Mouse (Mus musculus): Measurements from ENCODE around the gene Hist1h2aa. TPM values are rescaled to one million over a fixed set of nuclear protein-coding genes. Genes with fewer than 3 reads are reported as not detected.

Gene Hist1h2aa
- polyA plus RNA-seq (2015; fragmentation: Nextera tagmentation; extraction: Ambion mirVana) = not detected in 2 replicates

DNA sequence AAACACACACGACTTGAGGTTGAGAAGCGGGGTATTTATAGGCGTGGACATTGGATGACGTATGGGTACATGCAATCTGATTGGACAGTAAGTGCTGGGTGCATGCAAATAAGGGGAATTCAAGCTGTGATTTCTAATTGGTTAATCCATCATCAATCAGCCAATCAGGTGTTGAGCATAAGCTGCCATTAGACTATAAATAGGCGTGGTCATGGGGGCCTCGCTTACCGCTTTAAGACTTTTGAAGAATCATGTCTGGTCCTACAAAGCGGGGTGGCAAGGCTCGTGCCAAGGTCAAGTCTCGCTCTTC, at the start of gene Hist1h2aa:
Hist1h2aa (plus strand) TSS at position 252 of the 310 bp plus-strand sequence.
- Histone ChIP-seq H3K9ac (no peak within 1 kb of the TSS), H3K4me3 (replicated peaks) (no peak within 1 kb of the TSS), H3K4me2 (replicated peaks) (no peak within 1 kb of the TSS), H3K27ac (no peak within 1 kb of the TSS), H3K27me3 (replicated peaks) (no peaks in the 10 kb centered on the region), H3K9me3 (no peaks in the 10 kb centered on the region), H3K36me3 (no peaks in the 10 kb centered on the region), H3K4me1 (replicated peaks) (no peaks in the 10 kb centered on the region)
- 90% methylated on average over 10 of the region's 10 CpGs for WGBS
- no peak for ATAC-seq

DNA sequence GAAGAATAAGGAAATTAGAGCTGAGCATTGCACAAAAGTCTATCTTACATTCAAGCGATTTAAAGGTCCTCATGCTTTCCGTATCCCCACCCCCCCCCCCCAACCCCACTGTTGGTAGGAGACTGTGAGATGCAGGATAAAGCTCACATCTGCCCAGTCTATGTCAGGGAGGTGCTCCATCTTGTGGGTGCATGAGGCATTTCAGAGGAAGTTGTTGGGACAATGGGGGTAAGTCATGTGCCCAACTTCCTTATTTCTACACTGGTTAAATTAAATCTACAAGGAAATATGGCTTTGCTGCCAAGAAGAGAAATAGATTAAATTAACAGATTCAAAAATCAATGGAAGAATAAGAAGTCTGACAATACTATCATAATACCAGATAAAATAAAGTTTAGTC, 48.7 kb upstream of the Hist1h2aa start:
- ATAC-seq = no peak
- H3K4me1 ChIP-seq (replicated peaks) = no peaks in the 10 kb centered on the region
- no peak overlapping the region for H3K4me2 ChIP-seq (replicated peaks)
- no peaks in the 10 kb centered on the region for H3K27me3 ChIP-seq (replicated peaks)
- 47% methylated on average over 2 of the region's 2 CpGs for WGBS
- no peaks in the 10 kb centered on the region for H3K9me3 ChIP-seq
- H3K4me3 ChIP-seq (replicated peaks) = no peak overlapping the region
- no peak overlapping the region for H3K27ac ChIP-seq
- H3K36me3 ChIP-seq = no peaks in the 10 kb centered on the region
- no peak overlapping the region for H3K9ac ChIP-seq

DNA sequence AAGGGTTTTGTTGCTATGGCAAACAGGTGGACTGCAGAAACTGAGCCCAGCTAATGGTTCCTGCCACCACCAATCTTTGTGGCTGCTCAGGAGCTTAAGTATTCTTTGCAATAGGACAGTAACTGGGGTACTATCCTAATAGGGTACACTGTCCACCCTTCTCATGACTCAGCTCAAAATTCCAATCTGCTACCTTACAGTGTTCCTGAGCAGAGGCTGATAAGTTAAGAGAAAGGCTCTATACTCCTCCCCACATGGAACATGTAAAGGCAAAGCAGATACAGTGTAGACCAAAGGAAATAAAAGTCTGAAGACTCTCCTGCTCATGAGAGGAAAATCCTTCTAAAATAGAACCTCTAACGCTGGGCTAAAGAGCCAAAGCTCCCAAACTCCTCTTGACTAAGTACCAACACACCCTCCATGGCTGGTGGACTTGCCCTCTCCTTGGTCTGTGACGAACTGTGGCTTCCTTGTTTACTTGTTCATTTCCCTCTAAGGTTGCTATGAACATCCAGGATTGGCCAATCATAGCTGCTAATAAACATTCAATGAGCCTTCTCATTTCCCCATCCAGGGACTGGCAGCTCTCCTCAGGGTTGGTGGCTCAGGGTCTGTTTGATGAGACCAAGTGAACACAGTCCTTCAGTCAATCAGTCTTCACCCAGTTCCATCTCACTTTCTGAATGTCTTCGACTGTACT, 47.1 kb upstream of the Hist1h2aa start:
- H3K27me3 ChIP-seq (replicated peaks) = no peaks in the 10 kb centered on the region
- no peaks in the 10 kb centered on the region for H3K4me1 ChIP-seq (replicated peaks)
- no peak overlapping the region for H3K4me3 ChIP-seq (replicated peaks)
- WGBS = 83% methylated on average over 3 of the region's 3 CpGs
- H3K27ac ChIP-seq = no peak overlapping the region
- no peak overlapping the region for H3K9ac ChIP-seq
- no peaks in the 10 kb centered on the region for H3K36me3 ChIP-seq
- H3K4me2 ChIP-seq (replicated peaks) = no peak overlapping the region
- no peaks in the 10 kb centered on the region for H3K9me3 ChIP-seq
- no peak for ATAC-seq

DNA sequence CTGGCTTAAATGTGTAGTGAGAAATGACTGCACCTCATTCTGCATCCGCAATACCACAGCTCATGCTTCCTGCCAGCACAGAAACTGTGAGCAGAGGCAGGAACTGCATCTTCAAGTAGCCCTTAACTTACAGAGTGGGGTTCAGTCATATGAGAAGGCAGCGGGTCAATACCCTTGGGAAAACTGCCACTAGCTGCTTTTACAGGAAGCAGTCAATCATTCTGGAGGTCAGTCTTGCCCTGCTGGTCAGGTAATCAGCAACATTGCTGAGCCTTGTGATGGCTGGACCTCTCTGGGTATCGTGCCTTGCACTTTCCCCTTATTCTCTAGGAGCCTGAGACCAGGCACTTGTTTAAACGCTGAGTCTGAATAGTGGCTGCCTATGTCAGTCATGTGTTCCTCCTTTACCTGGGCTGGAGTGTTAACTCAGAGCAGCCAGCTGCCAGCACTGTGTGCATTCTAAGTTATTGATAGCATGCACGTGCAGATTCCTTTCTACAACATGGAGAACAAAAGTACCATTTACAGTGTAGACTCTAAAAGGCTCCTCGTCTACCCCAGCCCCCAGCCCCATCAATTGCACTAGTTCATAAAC, 45.2 kb upstream of the Hist1h2aa start:
- no peak overlapping the region for H3K4me3 ChIP-seq (replicated peaks)
- no peaks in the 10 kb centered on the region for H3K27me3 ChIP-seq (replicated peaks)
- WGBS = 51% methylated on average over 6 of the region's 6 CpGs
- ATAC-seq = no peak
- no peak overlapping the region for H3K4me2 ChIP-seq (replicated peaks)
- no peak overlapping the region for H3K27ac ChIP-seq
- no peak overlapping the region for H3K9ac ChIP-seq
- H3K4me1 ChIP-seq (replicated peaks) = no peaks in the 10 kb centered on the region
- H3K36me3 ChIP-seq = no peaks in the 10 kb centered on the region
- H3K9me3 ChIP-seq = no peaks in the 10 kb centered on the region

DNA sequence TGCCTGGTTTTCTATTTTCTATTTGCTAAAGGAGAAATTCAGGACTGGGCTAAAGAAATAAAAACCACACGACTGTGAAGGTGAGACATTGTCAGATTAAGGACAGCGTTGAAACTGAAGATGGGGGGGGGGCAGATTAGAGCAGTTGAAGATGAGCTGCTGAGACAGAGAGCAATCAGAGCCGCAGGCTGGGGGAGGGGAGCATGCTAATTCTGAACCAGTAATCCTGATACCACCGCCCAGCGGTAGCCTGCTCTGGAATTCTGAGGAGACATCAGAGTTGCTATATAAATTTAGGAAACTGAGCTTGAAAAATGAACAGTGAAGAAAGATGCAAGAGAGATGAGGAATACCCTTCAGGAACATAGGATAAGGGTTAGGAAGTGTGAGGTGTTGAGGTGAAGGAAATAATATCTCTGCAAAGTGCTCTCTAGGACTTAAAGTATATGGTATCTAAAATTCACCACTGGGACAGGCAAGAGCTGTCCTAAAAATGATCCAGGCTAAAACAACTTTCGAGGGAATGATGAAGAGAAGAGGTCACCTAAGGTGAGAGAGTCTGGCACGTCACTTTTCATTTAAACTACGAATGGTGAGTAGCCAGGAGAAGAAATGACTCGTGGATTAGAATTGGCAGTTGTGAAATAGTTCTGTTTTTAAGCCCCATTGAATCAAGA, 41.5 kb upstream of the Hist1h2aa start:
- ATAC-seq = no peak
- H3K36me3 ChIP-seq = no peaks in the 10 kb centered on the region
- H3K4me1 ChIP-seq (replicated peaks) = no peaks in the 10 kb centered on the region
- H3K4me3 ChIP-seq (replicated peaks) = no peak overlapping the region
- WGBS = 38% methylated on average over 9 of the region's 9 CpGs
- no peak overlapping the region for H3K27ac ChIP-seq
- no peak overlapping the region for H3K9ac ChIP-seq
- no peaks in the 10 kb centered on the region for H3K27me3 ChIP-seq (replicated peaks)
- no peaks in the 10 kb centered on the region for H3K9me3 ChIP-seq
- H3K4me2 ChIP-seq (replicated peaks) = no peak overlapping the region

DNA sequence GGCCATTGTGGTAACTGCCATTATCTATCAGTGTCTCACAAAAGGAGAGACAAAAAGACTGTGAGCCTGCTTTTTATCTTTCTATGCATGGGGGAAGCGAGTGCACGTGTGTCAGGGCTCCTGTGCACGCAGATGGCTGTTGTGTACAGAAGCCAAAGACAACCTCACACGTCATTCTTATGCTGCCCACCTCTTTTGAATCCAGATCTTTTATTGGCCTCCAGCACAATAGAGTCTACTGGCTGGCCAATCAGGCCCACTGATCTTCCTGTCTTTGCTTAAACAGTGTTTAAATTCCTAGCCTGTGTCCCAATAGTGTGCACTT, 41.0 kb upstream of the Hist1h2aa start:
- Histone ChIP-seq H3K4me1 (replicated peaks) (no peaks in the 10 kb centered on the region), H3K36me3 (no peaks in the 10 kb centered on the region), H3K9ac (no peak overlapping the region), H3K4me2 (replicated peaks) (no peak overlapping the region), H3K9me3 (no peaks in the 10 kb centered on the region), H3K27ac (no peak overlapping the region), H3K4me3 (replicated peaks) (no peak overlapping the region), H3K27me3 (replicated peaks) (no peaks in the 10 kb centered on the region)
- 56% methylated on average over 4 of the region's 4 CpGs for WGBS
- no peak for ATAC-seq

DNA sequence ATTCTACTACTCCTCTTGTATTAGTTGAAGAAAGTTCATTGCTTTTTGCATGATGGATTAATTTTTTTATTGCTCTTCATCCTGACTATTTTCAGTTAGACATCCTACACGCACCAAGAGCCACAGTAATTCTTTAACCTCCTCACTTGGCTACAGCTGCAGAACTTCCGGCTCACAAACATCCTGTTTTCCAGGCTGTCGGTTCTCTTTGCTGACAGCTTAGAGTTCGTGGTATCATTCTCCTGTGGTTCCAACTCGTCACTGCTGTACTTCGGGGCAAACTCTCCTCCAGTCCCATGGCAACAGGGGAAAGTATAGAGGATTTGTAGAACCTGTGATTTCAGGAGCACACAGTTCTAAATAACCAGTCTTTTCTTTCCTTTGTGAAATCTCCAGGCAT, 36.0 kb upstream of the Hist1h2aa start:
- H3K4me1 ChIP-seq (replicated peaks) = no peaks in the 10 kb centered on the region
- no peak overlapping the region for H3K27ac ChIP-seq
- ATAC-seq = no peak
- no peak overlapping the region for H3K4me2 ChIP-seq (replicated peaks)
- no peaks in the 10 kb centered on the region for H3K9me3 ChIP-seq
- H3K36me3 ChIP-seq = no peaks in the 10 kb centered on the region
- H3K4me3 ChIP-seq (replicated peaks) = no peak overlapping the region
- no peak overlapping the region for H3K9ac ChIP-seq
- no peaks in the 10 kb centered on the region for H3K27me3 ChIP-seq (replicated peaks)
- WGBS = 49% methylated on average over 6 of the region's 6 CpGs

DNA sequence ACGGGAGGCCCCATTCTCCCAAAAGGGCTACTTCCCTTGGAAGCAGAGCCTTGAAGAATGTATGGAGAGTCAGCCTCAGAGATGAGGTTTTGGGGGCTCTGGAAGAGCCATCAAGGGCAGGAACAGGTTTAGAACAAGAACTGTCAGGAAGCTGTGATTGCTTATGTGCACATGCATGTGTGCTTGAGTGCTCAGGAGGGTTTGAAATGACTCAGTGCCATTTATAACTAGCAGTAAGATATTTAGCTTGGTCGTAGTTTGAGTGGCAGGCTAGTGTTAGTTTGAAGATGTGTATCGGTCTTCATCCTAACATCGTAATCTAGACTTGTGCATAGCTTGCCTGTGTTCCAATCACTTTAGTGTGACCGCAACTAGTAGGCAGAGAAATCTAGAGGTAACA, 27.4 kb upstream of the Hist1h2aa start:
- H3K4me2 ChIP-seq (replicated peaks) = no peak overlapping the region
- no peak overlapping the region for H3K9ac ChIP-seq
- H3K9me3 ChIP-seq = no peaks in the 10 kb centered on the region
- 90% methylated on average over 5 of the region's 5 CpGs for WGBS
- H3K27me3 ChIP-seq (replicated peaks) = no peaks in the 10 kb centered on the region
- no peaks in the 10 kb centered on the region for H3K36me3 ChIP-seq
- no peak overlapping the region for H3K4me3 ChIP-seq (replicated peaks)
- 0 out of 2 replicates have a peak, but pooled peaks cover 3% of the 10 kb centered on the region for H3K4me1 ChIP-seq (replicated peaks)
- ATAC-seq = no peak
- H3K27ac ChIP-seq = no peak overlapping the region

DNA sequence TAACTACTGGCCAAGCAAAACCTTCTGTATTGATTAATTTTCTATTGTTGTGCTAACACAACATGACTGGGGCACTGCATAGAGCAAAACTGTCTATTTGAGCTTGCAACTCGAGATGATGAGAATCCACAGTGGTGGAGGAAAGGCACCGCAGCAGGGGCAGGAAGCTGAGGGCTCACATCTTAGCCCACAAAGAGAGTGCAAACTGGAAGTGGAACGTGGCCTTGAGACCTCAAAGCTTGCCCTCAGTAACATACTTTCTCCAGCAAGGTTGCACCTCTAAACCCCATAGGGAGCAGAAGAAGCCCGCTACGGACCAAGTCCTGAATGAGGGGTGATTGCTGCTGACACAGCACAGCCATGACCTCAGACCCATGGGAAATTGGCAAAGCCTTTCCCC, 24.1 kb upstream of the Hist1h2aa start:
- H3K27ac ChIP-seq = no peak overlapping the region
- H3K9me3 ChIP-seq = no peaks in the 10 kb centered on the region
- H3K4me2 ChIP-seq (replicated peaks) = no peak overlapping the region
- no peak overlapping the region for H3K9ac ChIP-seq
- no peak for ATAC-seq
- H3K4me3 ChIP-seq (replicated peaks) = no peak overlapping the region
- WGBS = 79% methylated on average over 5 of the region's 5 CpGs
- no peaks in the 10 kb centered on the region for H3K36me3 ChIP-seq
- H3K4me1 ChIP-seq (replicated peaks) = 0 out of 2 replicates have a peak, but pooled peaks cover 3% of the 10 kb centered on the region
- H3K27me3 ChIP-seq (replicated peaks) = no peaks in the 10 kb centered on the region

DNA sequence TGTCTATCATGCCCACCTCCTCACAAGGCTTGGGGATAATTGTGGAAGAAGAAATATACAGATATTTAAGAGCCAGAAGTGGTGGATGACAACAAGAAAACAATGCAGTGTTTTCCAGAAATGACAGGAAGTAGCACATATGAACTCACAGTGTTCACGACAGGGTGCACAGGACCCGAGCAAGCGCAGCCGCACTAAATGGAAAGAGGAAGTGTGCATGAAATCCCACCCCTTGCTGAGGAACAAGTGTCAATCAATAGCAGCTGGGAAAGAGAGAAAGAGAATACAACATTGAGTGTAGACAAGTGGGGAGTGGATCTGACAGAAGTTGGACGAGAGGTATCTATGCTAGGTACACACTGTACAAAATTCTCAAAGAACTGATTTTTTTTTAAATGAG, 22.9 kb upstream of the Hist1h2aa start:
- no peak overlapping the region for H3K4me2 ChIP-seq (replicated peaks)
- 78% methylated on average over 5 of the region's 5 CpGs for WGBS
- no peaks in the 10 kb centered on the region for H3K27me3 ChIP-seq (replicated peaks)
- no peak overlapping the region for H3K9ac ChIP-seq
- no peak for ATAC-seq
- no peak overlapping the region for H3K4me3 ChIP-seq (replicated peaks)
- no peaks in the 10 kb centered on the region for H3K9me3 ChIP-seq
- H3K36me3 ChIP-seq = no peaks in the 10 kb centered on the region
- H3K27ac ChIP-seq = no peak overlapping the region
- H3K4me1 ChIP-seq (replicated peaks) = peaks cover 12% of the 10 kb centered on the region; the same call in 1 of the 2 replicates

DNA sequence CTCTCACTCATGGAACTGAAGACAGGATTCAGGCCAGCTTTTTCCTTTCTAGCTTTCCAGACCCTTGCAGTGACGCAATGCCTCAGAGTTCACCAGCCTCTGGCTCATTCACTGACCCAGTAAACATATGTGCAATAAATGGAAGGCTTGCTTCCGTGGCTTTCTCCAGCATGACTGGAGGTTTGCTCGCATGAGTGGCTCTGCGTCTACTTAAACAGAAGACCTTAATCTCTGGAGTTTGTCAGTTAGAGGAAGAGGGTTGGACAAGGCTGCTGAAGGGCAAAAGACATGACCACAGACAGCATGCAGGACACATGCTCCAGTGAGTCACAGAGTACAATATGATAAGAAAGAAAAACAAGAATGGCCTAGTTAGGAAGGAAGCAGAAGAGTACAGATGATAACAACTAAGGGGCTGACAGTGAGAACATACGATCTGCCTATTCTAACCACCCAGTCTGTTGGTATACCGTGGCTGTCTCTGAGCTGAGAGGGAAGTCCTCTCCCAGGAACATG, 20.4 kb upstream of the Hist1h2aa start:
- WGBS = 19% methylated on average over 6 of the region's 6 CpGs
- ATAC-seq = peak; percentile 73
- Histone ChIP-seq H3K36me3 (no peaks in the 10 kb centered on the region), H3K4me3 (replicated peaks) (peak overlapping the region; percentile 33), H3K4me2 (replicated peaks) (peak overlapping the region; percentile 44), H3K27me3 (replicated peaks) (no peaks in the 10 kb centered on the region), H3K9ac (no peak overlapping the region), H3K4me1 (replicated peaks) (peaks cover 12% of the 10 kb centered on the region; the same call in 1 of the 2 replicates), H3K27ac (peak overlapping the region; percentile 84), H3K9me3 (no peaks in the 10 kb centered on the region)

DNA sequence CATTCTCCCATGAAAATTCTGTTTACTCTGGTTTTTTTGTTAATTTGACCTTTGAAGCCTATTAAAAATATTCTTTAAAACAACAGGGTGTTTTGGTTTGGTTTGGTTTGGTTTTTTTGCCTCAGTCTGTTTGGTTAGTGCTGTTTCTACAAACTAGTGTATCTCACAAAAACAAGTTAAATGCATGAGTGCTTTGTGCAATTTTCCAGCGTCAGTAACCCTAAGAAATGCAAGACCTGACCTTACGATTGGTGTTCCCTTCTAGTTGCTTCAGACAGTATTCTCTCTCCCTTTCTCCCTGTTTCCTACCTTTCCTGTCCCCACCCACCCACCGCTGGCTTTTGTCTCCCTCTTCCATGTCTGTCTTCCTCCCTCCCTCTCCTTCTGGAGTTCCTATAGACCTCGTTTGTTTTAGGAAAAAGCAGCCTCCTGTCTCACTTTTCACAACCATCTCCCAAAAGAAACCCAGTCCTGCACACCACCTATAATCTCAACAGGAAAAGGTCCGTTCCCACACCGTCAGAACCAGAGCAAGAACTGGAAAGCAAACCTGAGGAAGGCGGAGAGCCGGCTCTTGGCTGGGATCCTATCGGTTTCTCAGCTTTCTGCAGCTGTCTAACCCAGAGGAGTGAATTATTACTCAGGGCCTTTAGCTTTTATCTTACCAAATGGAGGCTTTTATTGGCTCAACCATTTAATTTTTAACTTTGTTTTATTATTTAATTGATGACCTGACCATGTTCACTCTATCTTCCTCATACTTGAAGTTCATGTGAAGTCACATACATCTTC, 19.7 kb upstream of the Hist1h2aa start, which contains the start of gene Slc17a4:
Slc17a4 (minus strand) TSS at position 634 of the 792 bp plus-strand sequence.
- 28% methylated on average over 9 of the region's 9 CpGs for whole genome bisulfite sequencing
- ATAC-seq = peak; percentile 83
- H3K9ac ChIP-seq = no peak within 1 kb of the TSS
- peak within 1 kb of the TSS; percentile 33 for H3K4me3 ChIP-seq (replicated peaks)
- peaks cover 12% of the 10 kb centered on the region; the same call in 1 of the 2 replicates for H3K4me1 ChIP-seq (replicated peaks)
- no peaks in the 10 kb centered on the region for H3K9me3 ChIP-seq
- no peaks in the 10 kb centered on the region for H3K36me3 ChIP-seq
- H3K27ac ChIP-seq = peak within 1 kb of the TSS; percentile 84
- H3K4me2 ChIP-seq (replicated peaks) = peak within 1 kb of the TSS; percentile 44
- no peaks in the 10 kb centered on the region for H3K27me3 ChIP-seq (replicated peaks)

All from intestine, embryonic 15.5 days (tissue).